Mouse (Mus musculus) G1E (cell line): ENCODE data around the gene Prrg2. TPM values are rescaled to one million over a fixed set of nuclear protein-coding genes. Genes with fewer than 3 reads are reported as not detected.

ENCODE experiments used
- ATAC-seq: 2 replicates; pipeline ENCODE4 v1.8.0; 2016; ENCODE audit warnings: mild to moderate bottlenecking; ENCODE audit not compliant: insufficient number of reproducible peaks, poor library complexity, low FRiP score, severe bottlenecking; ENCODE audit errors: extremely low read depth
- DNase-seq: peaks from one replicate; pipeline ENCODE4 v3.0.0; 2012; ENCODE audit warnings: low spot score
- H3K27me3 ChIP-seq: 2 replicates; pipeline ENCODE4 v1.6.1; 2012; ENCODE audit warnings: mild to moderate bottlenecking, low read length, inconsistent platforms; ENCODE audit not compliant: insufficient read depth
- H3K36me3 ChIP-seq: replicated peaks from 2 replicates; pipeline ENCODE3; 2012; ENCODE audit warnings: mild to moderate bottlenecking, inconsistent platforms
- H3K4me1 ChIP-seq: 2 replicates; pipeline ENCODE4 v1.6.1; 2012; ENCODE audit warnings: low read depth, low read length, inconsistent platforms, mixed read lengths; ENCODE audit not compliant: insufficient read depth
- H3K4me3 ChIP-seq: 2 replicates; pipeline ENCODE4 v1.5.1; 2012; ENCODE audit warnings: low read depth, mild to moderate bottlenecking, inconsistent platforms, low read length, moderate library complexity, mixed read lengths
- H3K9me3 ChIP-seq: replicated peaks from 2 replicates; pipeline ENCODE4 v1.6.1; 2012; ENCODE audit warnings: inconsistent platforms
- CTCF ChIP-seq: IDR thresholded peaks from 2 replicates; pipeline ENCODE4 v1.5.1; 2012; ENCODE audit warnings: low read depth, low read length, inconsistent platforms, mixed read lengths
- GATA1 ChIP-seq: IDR thresholded peaks from 2 replicates; pipeline ENCODE4 v1.6.1; 2012; ENCODE audit warnings: borderline replicate concordance, low read length, inconsistent platforms, mixed read lengths
- GATA2 ChIP-seq: IDR thresholded peaks from 2 replicates; pipeline ENCODE4 v1.6.1; 2012; ENCODE audit warnings: low read depth, low read length, inconsistent platforms, borderline replicate concordance
- POLR2AphosphoS5 ChIP-seq: IDR thresholded peaks from 2 replicates; pipeline ENCODE4 v1.6.1; 2012; ENCODE audit warnings: low read depth, low read length, inconsistent platforms; ENCODE audit not compliant: insufficient replicate concordance
- TAL1 ChIP-seq: conservative IDR thresholded peaks from 2 replicates; pipeline ENCODE4 v1.6.1; 2012; ENCODE audit warnings: low read depth, low read length, inconsistent platforms, mixed read lengths
- polyA plus RNA-seq: library from polyadenylated mRNA; stranded (reverse); fragments of >175 nt; gene quantifications from 2 replicates; pipeline ENCODE4 v1.2.3, GENCODE M21; 2012
- total RNA-seq, 2 experiments: library from RNA; stranded (forward) in 1 of 2; stranded (reverse) in 1 of 2; fragments of 200-1000 nt in 1 of 2; fragments of >200 nt in 1 of 2; fragmentation: Nextera tagmentation in 1 of 2; gene quantifications; 2 replicates each; pipeline ENCODE4 v1.2.3; 2014 to 2017

The Prrg2 gene
- total and polyA plus RNA-seq, 3 experiments: 9.5 to 34.7 (median 17.8) TPM

DNA sequence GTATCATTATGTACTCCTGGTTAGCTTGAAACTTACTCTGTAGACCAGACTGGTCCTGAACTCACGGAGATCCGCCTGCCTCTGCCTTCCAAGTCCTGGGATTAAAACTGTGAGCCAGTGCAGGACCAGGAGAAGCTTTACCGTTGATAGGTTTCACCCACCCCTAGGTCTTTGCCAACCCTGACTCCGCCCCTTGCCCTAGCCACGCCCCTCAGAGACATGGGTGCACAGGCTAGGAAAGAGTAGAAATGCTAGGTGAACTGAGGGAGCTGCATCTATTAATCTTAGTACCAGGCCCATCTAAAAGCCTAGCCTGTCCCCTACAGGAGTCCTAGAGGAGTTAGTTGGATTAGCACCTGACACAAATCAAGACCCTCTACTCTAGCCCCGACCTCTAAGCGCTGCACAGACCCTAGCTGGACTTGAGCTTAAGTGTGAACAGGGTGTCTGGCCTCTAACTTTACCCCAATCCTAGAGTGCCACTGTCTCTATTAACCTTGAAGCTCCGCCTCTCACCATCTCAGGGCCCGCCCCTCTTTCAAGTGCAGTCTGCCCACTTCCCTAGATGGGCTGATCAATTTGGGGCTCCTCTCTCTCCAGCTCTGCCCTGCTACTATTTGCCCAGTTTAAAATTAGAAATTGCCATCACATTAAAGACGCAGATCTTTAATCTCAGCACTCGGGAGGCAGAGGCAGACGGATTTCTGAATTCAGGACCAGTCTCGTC lies 27.9 kb upstream of the Prrg2 start:
- H3K27me3 ChIP-seq: peaks cover 45% of the 10 kb centered on the region
- no peak for ATAC-seq
- peaks cover 3% of the 10 kb centered on the region for H3K9me3 ChIP-seq
- no peak for DNase-seq
- no peaks in the 10 kb centered on the region for H3K36me3 ChIP-seq
- H3K4me1 ChIP-seq: peaks cover 49% of the 10 kb centered on the region
- H3K4me3 ChIP-seq: no peak overlapping the region
- TF ChIP-seq GATA2 (no peak), POLR2AphosphoS5 (no peak), GATA1 (no peak)

DNA sequence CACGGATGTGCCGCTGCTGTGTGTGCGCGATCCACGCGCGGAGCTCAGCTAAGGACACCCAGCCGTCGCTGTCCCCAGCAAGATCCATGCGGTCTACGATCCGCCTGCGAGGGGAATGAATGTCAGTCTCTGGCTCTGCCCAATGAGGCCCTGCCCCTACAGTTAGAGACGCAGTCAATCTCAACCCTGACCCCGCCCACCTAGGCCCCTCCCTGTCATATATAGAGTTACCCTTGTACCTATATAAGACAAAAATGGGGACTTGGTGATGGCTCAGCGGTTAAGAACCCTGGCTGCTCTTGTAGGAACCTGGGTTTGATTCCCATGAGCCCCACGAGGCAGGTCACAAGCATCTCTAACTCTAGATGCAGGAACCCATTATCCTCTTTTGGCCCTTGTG lies 26.1 kb upstream of the Prrg2 start:
- H3K9me3 ChIP-seq: peaks cover 3% of the 10 kb centered on the region
- TF ChIP-seq TAL1 (no peak), GATA2 (no peak), POLR2AphosphoS5 (no peak), GATA1 (no peak), CTCF (no peak)
- ATAC-seq: no peak
- peak overlapping the region; percentile 13; the same call in 1 of the 2 replicates for H3K4me3 ChIP-seq
- H3K27me3 ChIP-seq: peaks cover 41% of the 10 kb centered on the region
- no peaks in the 10 kb centered on the region for H3K36me3 ChIP-seq
- no peak for DNase-seq
- peaks cover 38% of the 10 kb centered on the region for H3K4me1 ChIP-seq

DNA sequence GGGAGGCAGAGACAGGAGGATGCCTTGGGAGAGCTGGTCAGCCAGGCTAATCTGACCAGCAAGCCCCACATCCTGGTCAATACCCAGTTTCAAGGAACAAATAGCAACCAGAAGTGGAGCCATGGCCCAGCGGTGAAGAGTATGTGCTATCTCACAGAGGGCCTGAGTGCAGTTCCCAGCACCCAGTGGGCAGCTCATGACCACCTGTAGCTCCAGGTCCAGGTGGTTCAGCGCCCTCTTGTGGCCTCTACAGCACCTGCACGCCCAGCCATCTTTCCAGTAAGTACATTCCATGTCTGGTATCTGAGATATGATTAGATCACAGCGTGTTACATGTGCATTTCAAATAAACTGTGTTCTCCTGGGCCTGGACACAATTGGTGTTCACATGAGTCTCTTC lies 23.6 kb upstream of the Prrg2 start:
- Histone ChIP-seq H3K4me1 (peaks cover 38% of the 10 kb centered on the region), H3K9me3 (peaks cover 3% of the 10 kb centered on the region), H3K4me3 (no peak overlapping the region), H3K36me3 (no peaks in the 10 kb centered on the region), H3K27me3 (peaks cover 29% of the 10 kb centered on the region)
- no peak for ATAC-seq
- DNase-seq: no peak
- TF ChIP-seq GATA1: no peak
- TF ChIP-seq GATA2: no peak
- no peak for TF ChIP-seq POLR2AphosphoS5
- TF ChIP-seq CTCF: peak; percentile 31; the same call in 1 of the 2 replicates
- TF ChIP-seq TAL1: no peak

DNA sequence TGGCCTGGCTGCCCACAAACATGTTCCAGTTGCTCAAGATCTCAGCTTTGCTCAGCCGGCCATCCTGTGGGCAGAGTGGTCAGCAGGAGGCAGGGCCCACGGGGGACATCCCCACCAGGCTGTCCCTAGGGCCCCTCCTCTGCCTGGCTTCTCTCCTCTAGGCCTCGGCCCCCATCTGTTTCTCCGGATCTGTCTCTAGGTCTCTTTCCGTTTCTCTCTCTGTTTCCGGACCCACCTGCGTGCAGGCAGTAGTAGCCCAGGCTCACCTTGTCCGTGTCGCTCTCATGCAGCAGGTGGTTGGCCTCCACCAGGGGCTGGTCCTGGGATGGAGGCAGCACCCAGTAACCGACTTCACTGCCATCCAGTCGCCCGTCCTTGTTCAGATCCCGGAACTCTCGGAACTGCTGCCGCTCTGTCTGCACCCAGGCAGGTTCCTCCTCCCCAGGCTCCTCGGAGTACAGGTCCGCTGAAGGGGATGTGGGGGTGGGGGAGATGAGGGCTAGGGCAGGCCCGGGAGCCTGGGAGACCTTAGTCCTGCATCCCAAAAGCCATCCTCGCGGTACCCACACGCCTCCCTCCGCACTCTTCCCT lies 20.9 kb upstream of the Prrg2 start:
- Histone ChIP-seq H3K9me3 (peaks cover 3% of the 10 kb centered on the region), H3K36me3 (peaks cover 7% of the 10 kb centered on the region), H3K4me1 (peaks cover 37% of the 10 kb centered on the region), H3K4me3 (peak overlapping the region; percentile 25; the same call in 1 of the 2 replicates), H3K27me3 (peaks cover 24% of the 10 kb centered on the region)
- TF ChIP-seq CTCF (no peak), TAL1 (no peak), GATA2 (no peak), POLR2AphosphoS5 (no peak), GATA1 (no peak)
- DNase-seq (no peak), ATAC-seq (no peak)

DNA sequence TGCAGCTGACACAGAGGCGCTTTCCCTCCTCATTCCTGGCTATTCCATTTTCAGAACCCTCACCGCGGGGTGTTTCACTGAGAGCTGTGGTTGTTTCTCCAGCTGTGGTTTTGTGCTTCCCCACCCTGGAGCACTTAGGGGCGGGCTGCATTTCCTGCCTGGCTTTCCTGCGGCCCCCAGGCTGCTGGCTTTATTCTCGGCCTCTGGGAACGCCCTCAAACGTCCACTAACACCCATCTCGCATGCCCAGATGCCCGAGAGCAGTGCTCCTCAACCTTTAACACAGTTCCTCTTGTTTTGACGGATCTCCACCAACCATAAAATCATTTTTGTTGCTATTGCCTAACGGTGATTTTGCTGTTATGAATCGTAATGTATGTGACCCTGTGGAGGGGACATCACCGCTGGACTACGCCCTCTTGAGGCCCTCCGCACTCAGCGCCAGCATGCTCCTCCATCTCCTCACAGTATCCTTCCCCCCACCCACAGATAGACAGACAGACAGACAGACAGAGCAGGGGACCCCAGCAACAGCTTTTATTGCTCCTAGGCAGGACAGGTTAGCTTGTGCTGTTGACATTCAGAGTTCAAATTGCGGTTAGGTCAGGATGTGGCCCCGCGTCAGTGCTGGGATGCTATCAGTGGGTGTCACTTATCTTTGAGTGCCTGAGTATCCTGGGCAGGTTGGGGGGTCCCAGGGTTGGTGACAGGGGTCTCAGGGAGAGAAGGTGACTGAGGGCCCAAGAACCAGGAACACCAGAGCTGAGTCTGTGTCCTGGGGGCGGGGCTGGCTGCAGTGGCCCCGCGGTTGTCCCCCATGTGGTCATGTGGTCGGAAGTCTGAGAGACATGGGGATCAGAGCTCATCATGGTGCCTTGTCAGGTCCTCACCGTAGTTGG lies 20.2 kb upstream of the Prrg2 start:
- TF ChIP-seq GATA1: no peak
- 0 out of 2 replicates have a peak, but pooled peaks have one; percentile 2 for TF ChIP-seq CTCF
- no peak for TF ChIP-seq POLR2AphosphoS5
- TF ChIP-seq TAL1: no peak
- no peak for TF ChIP-seq GATA2
- Histone ChIP-seq H3K4me3 (peak overlapping the region; percentile 25; the same call in 1 of the 2 replicates), H3K9me3 (peaks cover 3% of the 10 kb centered on the region), H3K27me3 (peaks cover 20% of the 10 kb centered on the region), H3K4me1 (peaks cover 36% of the 10 kb centered on the region), H3K36me3 (peaks cover 14% of the 10 kb centered on the region)
- ATAC-seq (peak; percentile 31; the same call in 1 of the 2 replicates), DNase-seq (no peak)
